Mouse (Mus musculus): ENCODE data around the gene Pole2. TPM values are rescaled to one million over a fixed set of nuclear protein-coding genes. Genes with fewer than 3 reads are reported as not detected.

Gene Pole2
- polyA plus RNA-seq, 2 experiments = 26.3 to 37.1 TPM

DNA sequence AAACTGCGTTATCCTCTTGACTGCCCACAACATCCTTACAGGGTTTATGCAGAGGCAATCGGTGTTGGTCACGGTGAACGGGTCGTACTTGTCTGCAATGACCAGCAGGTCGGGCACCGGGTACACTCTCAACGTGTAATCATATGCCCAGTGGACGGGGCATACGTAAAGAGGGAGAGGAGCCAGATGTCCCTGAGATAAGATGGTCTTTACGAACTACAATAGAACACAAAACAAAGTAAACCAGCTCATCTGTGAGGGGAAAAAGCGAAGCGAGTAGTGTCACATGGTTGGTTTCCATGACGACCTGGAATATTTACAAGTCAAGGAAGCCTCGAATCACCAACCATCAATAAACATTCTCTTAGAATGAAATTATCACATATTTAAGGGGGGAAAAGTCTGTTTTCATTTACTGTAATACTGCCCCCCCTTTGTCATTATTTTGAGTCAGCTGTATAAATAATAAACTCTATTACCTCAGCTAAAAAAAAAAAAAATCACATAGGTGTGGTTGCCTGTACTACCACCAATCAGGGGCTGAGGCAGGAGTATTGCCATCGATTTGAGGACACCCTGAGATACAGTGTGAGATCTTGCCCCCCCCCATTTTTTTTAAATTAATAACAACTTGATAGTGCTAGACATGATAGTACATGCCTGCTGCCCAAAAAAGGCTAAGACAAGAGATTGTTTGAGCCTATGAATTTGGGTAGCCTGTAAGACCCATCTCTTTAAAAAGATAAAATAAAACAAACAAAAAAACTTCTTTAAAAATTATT, 23.8 kb downstream of the Pole2 start, which contains the start of gene Gm49384:
Gene Gm49384, minus strand, starts transcription at position 216 of the 782 bp plus-strand sequence.
- H3K9me3 ChIP-seq (ENCODE audit: control insufficient read depth, low read length) = no peaks in the 10 kb centered on the region
- no peak within 1 kb of the TSS for H3K9ac ChIP-seq (ENCODE audit: low read depth, low read length, severe bottlenecking)
- H3K4me2 ChIP-seq (replicated peaks; ENCODE audit: low read depth, low read length, severe bottlenecking) = no peak within 1 kb of the TSS
- no peak for TF ChIP-seq POLR2A (IDR thresholded peaks at IDR 0.05; ENCODE audit: borderline replicate concordance, extremely low read depth, insufficient read depth, insufficient read length)
- WGBS = 86% methylated on average over 16 of the region's 16 CpGs
- no peak for ATAC-seq (ENCODE audit: low FRiP score, low read depth)
- DNase-seq (ENCODE audit: low spot score) = no peak
- peaks cover 45% of the 10 kb centered on the region for H3K36me3 ChIP-seq (ENCODE audit: control insufficient read depth, insufficient read depth, low read length)
- no peak within 1 kb of the TSS for H3K4me3 ChIP-seq (replicated peaks; ENCODE audit: low read length)
- no peaks in the 10 kb centered on the region for H3K27me3 ChIP-seq (ENCODE audit: control insufficient read depth, insufficient read depth, low read length)
- no peak within 1 kb of the TSS for H3K27ac ChIP-seq (replicated peaks; ENCODE audit: low read depth, low read length)
- H3K4me1 ChIP-seq (ENCODE audit: control insufficient read depth, insufficient read depth, low read length) = no peaks in the 10 kb centered on the region; the same call in 1 of the 2 replicates

DNA sequence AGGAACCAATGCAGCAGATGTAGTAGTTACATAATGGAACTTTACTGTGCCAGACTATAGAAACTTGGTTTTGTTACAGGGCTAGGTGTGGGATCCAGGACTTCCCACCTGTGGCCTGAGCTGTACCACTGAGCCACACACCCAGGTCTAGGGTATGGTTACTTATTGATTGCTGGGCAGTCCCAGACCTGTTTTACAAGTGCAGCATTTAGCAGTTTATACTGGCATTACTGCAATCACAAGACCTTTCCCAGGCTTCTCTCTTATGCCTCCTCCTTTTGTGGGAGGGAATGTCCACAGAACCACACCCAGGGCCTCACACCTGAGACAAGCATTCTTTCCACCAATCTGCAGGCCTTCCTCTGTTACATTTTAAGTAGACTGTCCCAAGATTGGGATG, 29.0 kb downstream of the Pole2 start:
- Histone ChIP-seq H3K9ac (ENCODE audit: low read depth, low read length, severe bottlenecking) (no peak overlapping the region), H3K4me3 (replicated peaks; ENCODE audit: low read length) (0 out of 2 replicates have a peak overlapping the region, but pooled peaks have one; percentile 95), H3K27ac (replicated peaks; ENCODE audit: low read depth, low read length) (no peak overlapping the region), H3K36me3 (ENCODE audit: control insufficient read depth, insufficient read depth, low read length) (peaks cover 31% of the 10 kb centered on the region), H3K4me2 (replicated peaks; ENCODE audit: low read depth, low read length, severe bottlenecking) (peak overlapping the region; percentile 90; the same call in 1 of the 2 replicates), H3K9me3 (ENCODE audit: control insufficient read depth, low read length) (no peaks in the 10 kb centered on the region), H3K27me3 (ENCODE audit: control insufficient read depth, insufficient read depth, low read length) (no peaks in the 10 kb centered on the region), H3K4me1 (ENCODE audit: control insufficient read depth, insufficient read depth, low read length) (peaks cover 16% of the 10 kb centered on the region)
- ATAC-seq (ENCODE audit: low FRiP score, low read depth) = no peak
- TF ChIP-seq POLR2A (IDR thresholded peaks at IDR 0.05; ENCODE audit: borderline replicate concordance, extremely low read depth, insufficient read depth, insufficient read length) = no peak
- no peak for DNase-seq (ENCODE audit: low spot score)

DNA sequence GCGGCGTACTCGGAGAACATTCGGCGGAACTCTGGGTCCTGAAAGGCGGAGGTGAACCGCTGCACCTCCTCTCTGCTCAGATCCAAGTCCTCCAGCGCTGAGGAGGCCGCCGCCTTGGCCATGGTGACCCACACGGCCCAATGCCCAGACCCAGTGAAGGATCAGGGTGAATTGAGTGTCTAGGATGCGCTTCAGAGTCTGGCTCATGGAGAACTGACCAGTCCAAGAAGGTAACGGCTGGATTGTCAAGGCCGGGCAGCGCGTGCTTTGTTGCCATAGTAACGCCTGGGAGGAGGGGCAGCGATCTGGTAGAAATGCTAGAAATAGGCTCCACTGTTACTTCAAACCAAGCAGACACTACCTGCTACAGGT, 29.8 kb downstream of the Pole2 start, which contains the start of gene Dnaaf2:
Gene Dnaaf2, minus strand, starts transcription at position 266 of the 372 bp plus-strand sequence.
- no peak for TF ChIP-seq POLR2A (IDR thresholded peaks at IDR 0.05; ENCODE audit: borderline replicate concordance, extremely low read depth, insufficient read depth, insufficient read length)
- H3K27ac ChIP-seq (replicated peaks; ENCODE audit: low read depth, low read length) = peak within 1 kb of the TSS; percentile 83
- H3K4me1 ChIP-seq (ENCODE audit: control insufficient read depth, insufficient read depth, low read length) = peaks cover 16% of the 10 kb centered on the region
- H3K4me3 ChIP-seq (replicated peaks; ENCODE audit: low read length) = peak within 1 kb of the TSS; percentile 95
- WGBS = 2% methylated on average over 16 of the region's 18 CpGs
- H3K4me2 ChIP-seq (replicated peaks; ENCODE audit: low read depth, low read length, severe bottlenecking) = peak within 1 kb of the TSS; percentile 90
- peaks cover 27% of the 10 kb centered on the region for H3K36me3 ChIP-seq (ENCODE audit: control insufficient read depth, insufficient read depth, low read length)
- DNase-seq (ENCODE audit: low spot score) = peak; percentile 57
- H3K27me3 ChIP-seq (ENCODE audit: control insufficient read depth, insufficient read depth, low read length) = no peaks in the 10 kb centered on the region
- ATAC-seq (ENCODE audit: low FRiP score, low read depth) = peak; percentile 24
- no peaks in the 10 kb centered on the region for H3K9me3 ChIP-seq (ENCODE audit: control insufficient read depth, low read length)
- peak within 1 kb of the TSS; percentile 84 for H3K9ac ChIP-seq (ENCODE audit: low read depth, low read length, severe bottlenecking)

DNA sequence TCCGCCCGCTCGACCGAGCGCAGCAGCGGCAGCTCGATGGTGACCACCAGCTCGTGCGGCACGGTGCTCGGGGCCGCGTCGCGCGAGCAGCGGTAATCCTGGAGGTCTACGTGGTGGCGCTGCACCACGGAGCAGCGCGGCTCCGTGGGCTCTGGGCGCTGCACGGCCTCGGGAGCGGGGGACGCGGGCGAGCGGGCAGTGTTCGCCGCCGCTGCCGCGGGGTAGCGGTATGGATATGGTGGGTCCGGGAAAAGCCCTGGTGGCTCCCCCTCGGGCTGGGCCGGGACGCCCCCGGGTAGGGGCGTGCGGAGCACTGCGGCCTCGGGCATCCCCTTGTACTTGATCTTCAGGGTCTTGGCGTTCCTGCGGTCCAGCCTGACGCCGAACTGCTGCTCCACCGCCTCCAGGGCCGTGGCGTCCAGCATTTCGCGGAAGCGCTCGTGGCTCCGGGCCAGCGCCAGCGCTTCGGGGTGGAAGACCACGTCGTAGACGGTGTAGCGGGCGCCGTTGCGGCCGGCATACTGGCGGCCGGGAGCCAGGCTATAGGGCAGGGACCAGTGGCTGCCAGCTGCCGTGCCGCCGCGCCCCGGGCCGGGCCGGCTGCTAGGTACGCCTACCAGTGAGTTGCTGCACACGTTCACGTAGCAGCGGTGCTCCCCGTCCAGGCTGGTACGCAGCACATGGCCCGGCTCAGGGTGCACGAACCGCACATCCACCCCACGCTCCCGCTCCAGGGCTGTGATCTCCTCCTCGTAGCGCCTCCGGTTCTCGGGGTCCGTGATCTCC, 30.4 kb downstream of the Pole2 start:
- no peak for TF ChIP-seq POLR2A (IDR thresholded peaks at IDR 0.05; ENCODE audit: borderline replicate concordance, extremely low read depth, insufficient read depth, insufficient read length)
- WGBS = under 1% methylated on average over 80 of the region's 94 CpGs
- peak; percentile 60 for ATAC-seq (ENCODE audit: low FRiP score, low read depth)

More for the DNA sequence above, 30.4 kb downstream of the Pole2 start:
- peak; percentile 29 for DNase-seq (ENCODE audit: low spot score)
- peak overlapping the region; percentile 95 for H3K4me3 ChIP-seq (replicated peaks; ENCODE audit: low read length)
- peak overlapping the region; percentile 84 for H3K9ac ChIP-seq (ENCODE audit: low read depth, low read length, severe bottlenecking)
- H3K4me2 ChIP-seq (replicated peaks; ENCODE audit: low read depth, low read length, severe bottlenecking) = peak overlapping the region; percentile 90
- peaks cover 27% of the 10 kb centered on the region for H3K36me3 ChIP-seq (ENCODE audit: control insufficient read depth, insufficient read depth, low read length)
- no peaks in the 10 kb centered on the region for H3K27me3 ChIP-seq (ENCODE audit: control insufficient read depth, insufficient read depth, low read length)
- H3K4me1 ChIP-seq (ENCODE audit: control insufficient read depth, insufficient read depth, low read length) = peaks cover 16% of the 10 kb centered on the region
- peak overlapping the region; percentile 83 for H3K27ac ChIP-seq (replicated peaks; ENCODE audit: low read depth, low read length)
- H3K9me3 ChIP-seq (ENCODE audit: control insufficient read depth, low read length) = no peaks in the 10 kb centered on the region

Data from limb, embryonic 14.5 days (tissue).